Mouse (Mus musculus): ENCODE results near the gene Gpr137.

DNA sequence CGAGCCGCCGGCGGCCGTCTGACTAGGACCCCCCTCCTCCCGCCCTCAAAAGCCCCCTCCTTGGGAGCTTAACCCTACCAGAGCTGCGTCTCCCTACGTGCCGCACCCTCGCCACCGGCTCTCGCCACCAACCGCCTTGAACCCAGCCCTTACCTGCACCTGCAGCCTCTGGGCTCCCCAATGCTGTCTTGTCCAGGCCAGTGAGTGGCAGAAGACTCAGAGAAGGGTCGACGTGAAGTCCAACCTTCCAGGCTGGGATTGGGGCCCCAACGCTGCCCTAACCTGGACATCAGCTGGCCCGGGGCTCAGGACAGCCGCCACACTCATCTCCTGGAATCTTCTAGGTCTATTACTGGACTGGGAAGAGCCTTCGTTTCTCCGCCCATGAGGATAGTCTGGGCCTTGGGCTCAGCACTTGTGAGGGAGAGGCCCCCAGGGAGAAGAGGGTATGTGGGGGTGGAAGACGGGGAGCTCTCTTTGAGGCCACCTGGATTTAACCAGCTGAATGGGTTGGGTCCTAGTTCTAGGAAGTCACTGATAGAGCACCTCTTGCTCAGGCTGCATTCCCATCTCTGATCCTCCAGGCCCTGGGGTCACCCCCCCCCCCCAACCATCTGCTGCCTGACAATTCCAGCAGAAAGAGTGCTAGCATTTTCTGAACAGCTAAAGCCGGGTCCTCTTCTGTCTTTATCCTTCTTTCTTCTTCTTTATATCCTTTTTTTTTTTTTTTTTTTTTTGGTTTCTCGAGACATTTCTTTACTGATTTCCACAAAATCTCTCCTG, 7.9 kb downstream of the Gpr137 start, which contains the start of gene Kcnk4:
- TF ChIP-seq CTCF (IDR thresholded peaks at IDR 0.05; ENCODE audit: borderline replicate concordance, insufficient read depth, low read depth, low read length) (no peak), POLR2A (IDR thresholded peaks at IDR 0.05; ENCODE audit: borderline replicate concordance, insufficient read depth, low read length) (no peak)

All from cerebellum, adult 2 months (tissue).